Mouse (Mus musculus): ENCODE measurements around the gene Siglecg.
"Not testable (repeated sequence)": the region's sequence is repeated elsewhere in the genome, so short reads cannot be mapped to it uniquely, and the experiment has no call there.

The Siglecg gene

DNA sequence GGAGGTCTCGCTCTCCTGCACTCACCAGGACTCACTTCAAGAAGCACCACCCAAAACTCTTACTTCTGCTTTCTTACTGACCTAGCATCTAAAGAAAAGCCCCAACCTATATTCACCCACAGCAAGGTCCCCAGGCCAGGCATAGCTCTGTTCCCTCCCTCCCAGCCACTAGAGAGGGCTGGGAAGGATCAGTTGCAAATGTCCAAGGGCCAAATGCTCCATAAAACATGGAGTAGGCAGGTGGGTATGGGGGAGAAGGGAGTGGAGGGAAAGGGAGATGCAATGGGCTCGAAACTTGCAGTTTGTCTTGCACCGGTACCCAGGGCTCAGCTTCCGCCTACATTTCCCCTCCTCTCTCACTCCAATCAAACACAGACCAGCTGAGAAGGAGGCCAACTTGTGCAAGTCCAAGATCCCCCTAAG, at the start of gene Siglecg:
Gene Siglecg, plus strand, starts transcription at position 74 of the 423 bp plus-strand sequence.
- no peak for DNase-seq

DNA sequence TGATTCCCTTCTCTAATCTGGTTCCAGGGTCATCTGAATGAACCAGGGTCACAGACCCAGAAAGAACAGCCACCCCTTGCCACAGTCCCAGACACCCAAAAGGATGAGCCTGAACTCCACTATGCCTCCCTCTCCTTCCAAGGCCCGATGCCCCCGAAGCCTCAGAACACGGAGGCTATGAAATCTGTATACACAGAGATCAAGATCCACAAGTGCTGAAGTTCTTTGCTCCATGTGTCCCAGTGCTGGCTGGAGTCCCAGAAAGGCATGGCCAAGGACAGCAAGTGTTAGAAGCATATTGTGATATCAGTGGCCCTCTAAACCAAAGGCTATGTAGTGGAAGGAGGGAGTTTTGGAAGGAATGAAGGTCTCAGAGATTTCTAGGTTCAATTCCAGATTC, 49.4 kb upstream of the Siglecg start:
- DNase-seq, result no peak

DNA sequence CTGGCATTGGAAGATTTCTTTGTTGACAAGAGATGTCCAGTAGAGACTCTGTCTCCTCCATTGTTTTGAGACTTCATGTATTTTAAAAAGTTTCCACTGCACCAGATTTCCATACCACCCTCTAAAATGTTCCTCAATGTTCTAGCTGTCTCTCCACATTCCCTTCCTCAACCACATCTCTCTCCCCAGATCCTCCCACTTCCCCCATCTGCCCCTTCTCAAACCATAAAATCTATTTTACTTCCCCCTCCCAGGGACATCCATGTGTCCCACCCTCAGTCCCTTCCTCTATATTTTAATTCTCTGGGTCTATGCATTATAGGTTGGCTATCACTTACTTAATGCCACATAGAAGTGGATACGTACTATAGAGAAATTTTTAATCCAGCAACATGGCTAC, 46.6 kb upstream of the Siglecg start:
- DNase-seq, result no peak

DNA sequence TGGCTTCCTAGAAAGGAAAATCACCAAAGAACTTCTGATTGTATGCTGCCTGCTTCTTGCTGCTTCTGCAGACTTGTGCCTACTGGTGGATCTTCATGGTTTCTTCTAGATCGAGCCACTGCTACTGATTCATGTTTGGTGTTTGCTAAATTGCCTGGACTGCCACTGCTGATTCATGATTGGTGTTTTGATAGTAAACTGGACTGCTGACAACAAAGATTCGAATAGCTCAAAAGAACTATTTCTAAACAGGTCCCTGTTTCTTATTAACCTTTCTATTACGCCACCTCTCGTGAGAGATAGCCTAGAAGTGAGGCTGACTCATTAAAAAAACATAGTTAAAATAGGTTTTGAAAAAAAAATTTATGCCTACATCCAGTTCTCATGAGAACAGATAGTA, 46.0 kb upstream of the Siglecg start:
- no peak for DNase-seq

DNA sequence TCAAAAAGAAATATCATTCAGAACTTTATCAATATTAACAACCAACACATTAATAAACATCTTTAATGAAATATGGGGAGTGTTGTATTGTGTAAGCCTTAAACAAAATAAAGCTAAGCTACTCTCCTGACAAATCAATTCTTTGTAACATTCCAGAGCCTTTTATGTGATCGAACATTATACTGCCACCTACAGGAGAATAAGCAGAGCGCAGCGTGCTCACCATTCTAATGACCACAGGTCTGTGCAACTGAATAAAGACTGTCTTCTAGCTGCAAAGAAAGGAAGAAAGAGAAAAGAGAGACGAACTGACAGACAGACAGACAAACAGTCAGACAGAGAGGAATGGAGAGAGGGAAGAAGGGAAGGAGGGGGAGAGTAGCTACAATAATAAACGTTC, 29.8 kb upstream of the Siglecg start:
- DNase-seq, result peak; percentile 49

DNA sequence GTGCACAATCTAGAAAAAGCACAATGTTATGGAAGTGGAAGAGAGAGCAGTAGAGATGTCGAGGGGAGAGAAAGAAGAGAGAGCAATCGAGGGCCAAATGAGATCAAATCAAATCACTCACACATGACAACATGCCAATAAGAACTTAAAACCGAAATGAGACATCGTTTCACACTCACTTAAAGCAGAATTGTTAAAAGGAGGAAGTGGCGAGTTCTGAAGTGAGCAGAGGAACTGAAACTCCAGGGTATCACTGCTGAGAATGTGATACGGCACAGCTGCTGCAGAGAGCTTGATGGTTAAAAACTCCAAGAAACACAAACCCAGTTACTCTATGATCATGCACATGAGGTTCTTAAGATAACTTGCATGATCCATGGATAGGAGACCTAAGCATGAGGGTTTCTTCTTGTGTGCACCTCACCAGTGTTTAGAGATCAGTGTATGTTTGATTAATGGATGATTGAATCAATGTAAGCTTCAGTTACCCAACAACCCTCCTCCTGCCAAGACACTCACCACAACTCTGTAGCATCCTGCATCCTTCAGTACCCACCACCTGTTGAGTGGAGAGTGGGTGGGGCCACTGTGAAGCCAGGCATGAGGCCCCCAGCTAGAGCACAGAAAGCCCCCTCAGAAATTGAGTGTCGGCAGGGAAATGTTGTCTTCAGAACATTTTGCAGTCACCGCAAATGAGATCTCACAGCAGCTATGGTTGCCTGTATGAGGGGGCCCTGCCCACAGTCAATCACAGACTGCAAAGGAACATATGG, 15.5 kb upstream of the Siglecg start:
- no peak for DNase-seq

DNA sequence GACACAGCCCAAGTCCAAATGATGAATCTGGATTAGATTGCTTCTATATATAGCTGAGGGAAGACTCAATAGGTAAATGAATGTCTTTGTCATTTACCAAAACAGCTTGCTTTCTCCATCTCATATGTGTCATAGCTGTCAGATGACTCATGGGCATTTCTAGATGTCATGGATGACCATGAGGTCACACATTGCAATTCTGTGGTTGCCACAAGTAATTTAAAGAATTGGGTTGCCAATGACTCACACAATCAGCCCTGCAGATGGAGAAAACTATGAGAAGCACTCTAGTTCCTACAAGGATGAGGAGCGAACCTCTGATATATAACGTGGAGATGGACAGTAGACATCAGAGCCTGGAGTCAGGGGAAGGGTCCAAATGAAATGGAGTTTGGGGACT, 8.5 kb upstream of the Siglecg start:
- no peak for DNase-seq

DNA sequence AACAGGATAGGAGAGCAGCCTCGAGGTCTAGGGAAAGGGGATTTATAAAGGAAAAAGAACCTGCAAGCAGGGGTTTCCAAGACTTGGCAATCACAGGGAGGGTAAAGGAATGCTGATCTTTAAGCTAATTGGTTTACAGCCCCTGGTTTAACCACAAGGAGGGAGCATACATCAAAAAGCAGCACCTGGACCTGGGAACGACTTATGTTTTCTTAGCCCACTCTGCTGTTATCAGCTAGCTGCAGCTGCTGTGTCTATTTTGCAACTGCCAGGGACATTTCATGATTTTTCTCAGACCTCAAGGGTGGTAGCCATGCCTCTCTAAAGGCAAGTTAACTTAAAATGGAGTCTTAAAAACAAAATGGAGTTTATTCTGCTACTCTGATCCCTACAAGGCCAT, 5.3 kb upstream of the Siglecg start:
- no peak for DNase-seq

DNA sequence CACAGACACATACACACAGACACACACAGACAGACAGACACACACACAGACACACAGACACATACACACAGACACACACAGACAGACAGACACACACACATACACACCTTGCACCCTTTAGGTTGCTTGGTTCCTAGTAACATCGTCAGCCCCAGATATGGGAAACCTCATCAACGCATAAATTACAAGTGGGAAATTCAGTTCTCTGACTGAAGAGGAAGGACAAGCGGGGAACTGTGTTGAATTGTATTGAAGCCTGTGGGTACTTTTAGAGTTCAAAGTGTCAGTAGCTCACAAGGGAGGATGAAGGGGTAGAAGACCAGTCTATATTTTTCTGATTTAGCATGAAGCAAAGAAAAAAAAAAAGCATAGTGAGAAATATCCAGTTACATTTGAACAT, 431 bp upstream of the Siglecg start:
- DNase-seq, result no peak

DNA sequence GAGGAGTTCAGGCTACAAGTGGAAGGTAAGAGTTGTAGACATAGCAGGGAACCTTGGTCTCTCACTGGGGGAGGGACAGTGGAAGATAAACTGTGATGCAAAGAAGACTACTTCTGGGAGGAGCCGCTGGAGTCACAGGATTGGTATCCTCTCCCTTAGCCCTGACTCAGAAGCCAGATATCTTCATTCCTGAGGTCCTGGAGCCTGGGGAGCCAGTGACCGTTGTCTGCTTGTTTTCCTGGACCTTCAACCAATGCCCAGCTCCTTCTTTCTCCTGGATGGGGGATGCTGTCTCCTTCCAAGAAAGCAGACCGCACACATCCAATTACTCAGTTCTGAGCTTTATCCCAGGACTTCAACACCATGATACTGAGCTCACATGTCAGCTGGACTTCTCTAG, 1.1 kb downstream of the Siglecg start:
- no peak for DNase-seq

DNA sequence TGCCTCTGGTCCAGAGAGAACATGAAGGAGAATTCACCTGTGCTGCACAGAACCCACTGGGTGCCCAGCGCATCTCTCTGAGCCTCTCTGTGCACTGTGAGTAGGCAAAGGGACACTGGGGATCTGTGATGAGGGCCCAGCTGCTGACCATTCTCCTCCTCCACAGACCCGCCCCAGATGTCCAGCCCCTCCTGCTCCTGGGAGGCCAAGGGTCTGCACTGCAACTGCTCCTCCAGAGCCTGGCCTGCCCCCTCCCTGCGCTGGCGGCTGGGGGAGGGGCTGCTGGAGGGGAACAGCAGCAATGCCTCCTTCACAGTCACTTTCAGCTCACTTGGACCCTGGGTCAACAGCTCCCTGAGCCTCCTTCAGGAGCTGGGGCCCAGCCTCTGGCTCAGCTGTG, 3.7 kb downstream of the Siglecg start:
- not testable (repeated sequence) for DNase-seq

DNA sequence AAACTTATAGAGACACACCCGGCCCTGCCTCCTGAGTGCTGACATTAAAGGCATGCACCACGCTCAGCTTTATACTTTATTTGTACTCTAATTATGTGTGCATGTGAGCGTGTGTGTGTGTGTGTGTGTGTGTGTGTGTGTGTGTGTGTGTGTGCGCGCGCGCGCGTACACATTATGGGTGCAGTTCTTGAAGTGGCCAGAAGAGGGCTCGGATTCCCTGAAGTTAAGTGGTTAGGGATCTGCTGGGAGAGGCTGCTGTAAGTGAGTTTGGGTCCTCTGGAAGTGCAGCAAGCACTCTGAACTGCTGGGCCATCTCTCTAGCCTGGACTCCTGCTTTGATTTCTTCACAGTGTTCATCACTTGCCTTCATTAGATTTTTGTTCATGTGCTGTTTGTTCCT, 9.3 kb downstream of the Siglecg start:
- no peak for DNase-seq

DNA sequence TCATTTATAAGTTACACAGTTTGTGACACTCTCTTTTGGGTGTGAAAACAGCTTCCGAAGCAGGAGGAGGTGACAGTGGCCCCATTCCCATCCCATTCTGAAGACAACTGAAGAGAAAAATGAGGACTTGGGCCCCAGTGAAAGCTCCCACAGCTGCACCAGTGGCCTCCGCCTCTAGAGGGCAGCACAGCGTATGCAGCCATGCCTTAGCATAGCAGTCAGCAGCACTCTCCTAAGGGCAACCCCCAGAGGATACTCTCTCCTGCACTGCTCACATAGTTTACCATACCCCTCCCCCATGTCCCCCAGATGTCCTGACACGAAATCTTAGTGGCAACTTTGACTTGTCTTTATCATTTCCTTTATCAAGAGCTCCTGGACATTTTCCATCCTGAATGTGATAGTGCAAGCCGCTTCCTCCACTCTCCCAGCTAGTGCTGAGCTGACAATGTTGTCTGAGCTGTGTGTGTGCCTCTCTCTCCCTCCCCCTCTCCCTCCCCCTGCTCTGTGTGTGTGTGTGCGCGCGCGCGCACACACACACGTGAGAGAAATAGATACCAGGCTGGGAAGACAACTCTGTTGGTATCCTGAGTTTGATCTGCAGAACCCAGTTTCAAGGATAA, 15.1 kb downstream of the Siglecg start:
- peak; percentile 94 for DNase-seq

DNA sequence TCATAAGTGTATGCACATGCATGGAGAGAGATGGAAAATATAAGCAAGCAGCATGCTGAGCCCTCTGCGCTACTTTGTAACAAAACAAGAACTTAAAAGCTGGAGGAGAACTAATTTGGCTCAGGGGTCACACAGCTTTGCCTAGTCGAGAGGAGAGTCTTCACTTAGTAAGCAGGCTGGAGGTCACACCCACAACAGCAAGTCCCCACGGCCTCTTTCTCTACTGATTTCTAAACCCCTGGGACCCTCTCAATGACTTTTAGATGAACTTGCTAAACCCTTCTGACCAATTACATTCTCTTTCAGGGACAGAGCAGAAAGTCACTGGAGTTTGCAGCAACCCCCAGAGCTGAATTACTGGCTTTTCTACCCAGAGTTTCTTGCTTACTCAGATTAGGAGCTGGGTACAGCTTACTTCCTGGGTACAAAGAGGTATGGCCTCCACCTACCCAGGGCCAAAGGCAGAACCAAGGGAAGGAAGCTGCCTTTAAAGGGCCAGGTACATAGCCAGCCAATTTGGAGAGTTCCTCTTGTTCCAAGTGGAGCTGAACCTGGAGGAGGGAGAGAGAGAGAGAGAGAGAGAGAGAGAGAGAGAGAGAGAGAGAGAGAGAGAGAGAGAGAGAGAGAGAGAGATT, 16.1 kb downstream of the Siglecg start:
- DNase-seq, result no peak

DNA sequence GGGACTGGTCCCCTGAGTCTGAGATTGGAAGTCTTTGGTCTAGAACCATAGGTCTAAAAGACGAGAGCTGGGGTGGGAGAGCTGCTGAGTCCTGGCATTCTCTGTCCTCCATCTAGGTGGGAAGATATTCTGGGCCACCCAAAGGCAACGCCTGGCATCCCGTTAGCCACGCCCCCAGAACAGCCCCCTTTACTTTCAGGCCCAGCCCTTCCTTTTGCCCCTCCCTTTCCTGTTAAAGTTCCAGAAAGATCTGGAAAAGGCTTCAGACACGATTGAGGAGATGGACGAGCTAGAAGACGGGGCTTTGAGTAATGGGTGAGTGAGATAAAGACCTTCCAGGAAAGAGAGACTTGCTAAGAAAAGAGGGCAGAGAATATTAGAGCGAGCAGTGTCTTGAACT, 19.4 kb downstream of the Siglecg start, which contains the start of gene Lim2:
Gene Lim2, plus strand, starts transcription at position 265 of the 400 bp plus-strand sequence.
- no peak for DNase-seq

DNA sequence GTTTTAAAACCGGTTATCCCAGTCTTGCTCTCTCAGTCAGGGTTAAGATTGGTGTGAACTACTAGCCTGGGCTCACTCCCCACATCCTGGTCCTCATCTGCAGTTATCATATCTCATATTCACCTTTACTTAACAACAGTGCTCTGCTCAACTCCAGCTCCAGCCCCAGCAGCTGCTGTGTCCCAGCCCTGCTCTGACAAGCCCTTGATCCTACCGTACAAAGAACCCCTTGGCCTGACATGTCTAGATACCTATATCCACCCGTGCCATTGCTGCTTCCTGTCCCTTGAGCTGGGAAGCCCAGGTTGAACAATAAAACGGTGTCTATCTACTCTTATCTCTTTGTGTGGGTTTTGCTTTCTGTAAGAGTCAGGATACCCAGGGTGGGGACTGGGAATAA, 21.5 kb downstream of the Siglecg start:
- no peak for DNase-seq

DNA sequence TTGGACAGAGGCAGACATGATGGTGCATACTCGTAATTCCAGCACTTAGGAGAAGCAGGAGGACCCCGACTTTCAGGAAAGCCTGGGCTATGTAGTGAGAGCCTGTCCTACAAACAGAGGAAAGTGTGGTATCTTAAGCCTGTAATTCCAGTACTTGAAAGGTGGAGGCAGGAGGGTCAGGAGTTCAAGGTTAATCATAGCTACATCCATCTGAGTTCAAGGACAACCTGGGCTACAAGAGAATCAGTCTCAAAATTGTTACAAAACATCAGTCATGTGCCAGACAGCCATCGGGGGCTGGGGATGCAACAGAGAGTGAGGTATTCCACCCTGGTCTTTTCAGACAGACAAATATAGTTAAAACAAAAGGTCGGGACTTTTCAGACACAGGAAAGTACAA, 24.9 kb downstream of the Siglecg start:
- DNase-seq, result no peak

DNA sequence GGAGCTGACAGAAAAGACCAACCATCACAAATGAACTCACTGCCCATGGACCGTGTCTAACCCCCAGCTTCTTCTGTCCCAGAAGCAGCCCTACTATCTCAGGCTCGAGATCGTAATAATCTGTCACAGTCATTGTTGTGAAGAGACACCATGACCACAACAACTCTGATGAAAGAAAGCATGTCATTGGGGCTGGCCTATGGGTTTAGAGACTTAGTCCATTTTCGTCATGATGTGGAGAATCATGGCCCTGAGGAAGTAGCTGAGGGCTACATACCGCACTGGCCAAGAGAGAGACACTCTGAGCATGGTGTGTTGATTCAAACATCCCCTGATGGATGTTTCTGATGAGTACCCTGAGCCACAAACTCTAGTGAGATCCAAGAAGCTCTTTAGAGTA, 26.7 kb downstream of the Siglecg start:
- no peak for DNase-seq

DNA sequence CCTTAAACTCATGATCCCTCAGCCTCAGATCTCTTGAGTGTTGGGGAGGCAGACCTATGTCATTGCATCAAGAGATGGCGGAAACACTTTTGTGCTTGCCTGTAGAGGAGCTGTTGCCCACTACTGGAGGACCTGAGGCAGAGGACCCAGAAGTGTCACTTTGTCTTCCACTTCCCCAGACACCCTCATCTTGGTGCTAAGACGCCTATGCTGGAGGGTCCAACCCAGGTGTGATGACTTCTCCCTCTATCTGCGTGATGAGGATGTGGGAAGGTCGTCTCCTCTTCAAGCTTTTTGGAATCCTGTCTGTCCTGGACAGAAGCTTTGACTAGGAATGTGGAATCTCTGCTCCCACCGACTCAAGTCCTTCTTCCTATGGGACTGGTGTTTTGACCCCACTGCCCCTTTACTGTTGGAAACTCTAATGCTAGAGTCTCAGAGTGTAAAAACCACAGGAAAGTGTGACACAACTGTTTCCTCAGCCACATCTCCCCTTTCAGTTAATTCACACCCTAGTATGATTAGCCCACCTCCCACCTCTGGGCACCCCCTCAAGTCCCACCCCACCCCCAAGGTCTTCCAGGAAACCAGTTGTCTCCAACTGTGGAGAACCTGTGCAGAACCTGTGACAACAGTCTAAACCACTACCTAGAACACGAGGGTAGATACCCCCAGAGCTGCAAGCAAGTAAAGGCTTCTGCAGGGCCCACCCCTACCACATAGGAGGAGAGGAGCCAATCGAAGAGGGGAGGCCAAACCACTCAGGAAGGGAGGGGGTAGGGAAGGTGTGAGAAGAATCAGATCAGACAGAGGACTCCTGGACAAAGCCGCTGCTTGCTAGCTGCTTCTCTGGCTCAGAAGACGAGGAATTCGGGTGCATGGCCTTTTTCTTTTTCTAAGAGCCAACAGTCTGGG, 28.6 kb downstream of the Siglecg start, which contains the start of gene Nkg7:
Gene Nkg7, plus strand, starts transcription at position 733 of the 915 bp plus-strand sequence.
- no peak for DNase-seq

DNA sequence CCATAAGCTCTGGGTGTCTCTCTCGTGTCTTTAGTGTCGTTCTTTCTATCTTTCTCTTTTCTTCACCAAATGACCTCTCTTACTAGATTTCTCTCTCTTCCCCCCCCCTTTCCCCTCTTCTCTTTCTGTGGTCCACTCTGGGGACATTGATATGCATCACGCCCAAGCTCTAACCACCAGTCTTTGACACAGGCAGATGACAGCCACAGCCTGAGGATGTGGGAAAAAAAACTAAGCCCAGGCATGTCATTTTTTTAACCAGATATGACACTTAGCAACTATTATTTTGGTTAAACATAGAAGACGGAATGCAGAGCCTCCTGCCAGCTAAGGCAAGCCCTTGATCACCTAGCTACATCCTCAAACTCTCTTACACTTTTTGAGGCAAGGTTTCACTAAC, 30.6 kb downstream of the Siglecg start:
- DNase-seq, result no peak

DNA sequence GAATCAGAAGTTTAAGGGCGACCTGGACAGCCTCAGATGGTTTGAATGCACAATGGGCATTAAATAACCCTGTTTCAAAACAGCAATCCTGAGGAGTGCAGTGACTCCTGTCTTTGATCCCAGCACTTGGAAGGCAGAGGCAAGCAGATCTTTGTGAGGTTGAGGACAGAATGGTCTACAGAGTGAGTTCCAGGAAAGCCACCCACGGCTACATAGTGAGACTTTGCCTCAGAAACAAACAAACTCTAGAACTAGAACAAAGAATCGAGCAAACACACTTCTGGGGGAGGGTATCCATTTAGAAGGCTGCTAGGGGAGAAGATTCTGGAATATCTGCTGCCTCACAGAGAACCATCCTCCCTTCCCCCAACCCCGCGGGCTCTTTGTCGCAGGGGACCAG, 32.5 kb downstream of the Siglecg start, which contains the start of gene Cldnd2:
Gene Cldnd2, plus strand, starts transcription at position 301 of the 400 bp plus-strand sequence.
- no peak for DNase-seq

DNA sequence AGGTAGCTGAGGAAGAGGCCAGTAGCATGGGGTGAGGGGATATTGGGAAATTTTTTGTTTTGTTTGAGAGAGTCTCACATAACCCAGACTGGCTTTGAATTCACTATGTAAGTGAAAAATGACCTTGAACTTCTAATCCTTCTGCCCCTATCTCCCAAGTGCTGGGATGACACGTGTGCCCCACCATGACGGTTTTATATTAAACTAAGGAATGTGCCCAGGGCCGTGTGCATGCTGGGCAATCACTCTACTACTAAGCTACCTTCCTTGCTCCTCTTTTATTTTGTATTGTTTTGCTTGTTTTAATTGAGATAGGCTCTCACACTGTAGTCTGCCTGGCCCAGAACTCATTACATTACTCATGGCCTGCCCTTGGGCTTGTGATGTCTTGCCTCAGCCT, 33.1 kb downstream of the Siglecg start:
- no peak for DNase-seq

DNA sequence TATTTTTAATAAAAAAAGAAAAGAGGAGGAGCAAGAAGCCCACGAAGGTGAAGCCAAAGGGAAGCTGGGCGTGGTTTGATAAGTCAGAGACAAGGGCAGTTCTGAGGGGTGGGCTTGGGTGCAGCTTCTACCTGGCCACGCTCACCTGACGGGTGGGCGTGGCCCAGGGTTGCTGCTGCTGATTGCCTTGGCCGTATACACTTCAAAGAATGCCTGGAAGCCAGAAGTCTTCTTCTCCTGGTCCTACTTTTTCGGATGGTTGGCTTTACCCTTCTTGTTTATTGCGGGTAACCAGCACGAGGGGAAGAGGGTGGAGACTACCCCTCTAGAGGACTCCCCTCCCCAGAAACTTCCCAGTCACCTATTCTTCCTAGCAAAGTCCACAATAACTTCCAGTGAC, 34.7 kb downstream of the Siglecg start:
- DNase-seq, result peak; percentile 40
